Mouse (Mus musculus) G1E (cell line): ENCODE results near the gene Cnih2. TPM values are rescaled to one million over a fixed set of nuclear protein-coding genes. Genes with fewer than 3 reads are reported as not detected.
A peak's percentile ranks its signal among the peaks of the same experiment; 100 is the strongest.
"Not testable (repeated sequence)": the region's sequence is repeated elsewhere in the genome, so short reads cannot be mapped to it uniquely, and the experiment has no call there.

ENCODE experiments used
- ATAC-seq: 2 replicates; pipeline ENCODE4 v1.8.0; 2016; ENCODE audit warnings: mild to moderate bottlenecking; ENCODE audit not compliant: insufficient number of reproducible peaks, poor library complexity, low FRiP score, severe bottlenecking; ENCODE audit errors: extremely low read depth
- DNase-seq: peaks from one replicate; pipeline ENCODE4 v3.0.0; 2012; ENCODE audit warnings: low spot score
- H3K27me3 ChIP-seq: 2 replicates; pipeline ENCODE4 v1.6.1; 2012; ENCODE audit warnings: mild to moderate bottlenecking, low read length, inconsistent platforms; ENCODE audit not compliant: insufficient read depth
- H3K36me3 ChIP-seq: replicated peaks from 2 replicates; pipeline ENCODE3; 2012; ENCODE audit warnings: mild to moderate bottlenecking, inconsistent platforms
- H3K4me1 ChIP-seq: 2 replicates; pipeline ENCODE4 v1.6.1; 2012; ENCODE audit warnings: low read depth, low read length, inconsistent platforms, mixed read lengths; ENCODE audit not compliant: insufficient read depth
- H3K4me3 ChIP-seq: 2 replicates; pipeline ENCODE4 v1.5.1; 2012; ENCODE audit warnings: low read depth, mild to moderate bottlenecking, inconsistent platforms, low read length, moderate library complexity, mixed read lengths
- H3K9me3 ChIP-seq: replicated peaks from 2 replicates; pipeline ENCODE4 v1.6.1; 2012; ENCODE audit warnings: inconsistent platforms
- CTCF ChIP-seq: IDR thresholded peaks from 2 replicates; pipeline ENCODE4 v1.5.1; 2012; ENCODE audit warnings: low read depth, low read length, inconsistent platforms, mixed read lengths
- GATA1 ChIP-seq: IDR thresholded peaks from 2 replicates; pipeline ENCODE4 v1.6.1; 2012; ENCODE audit warnings: borderline replicate concordance, low read length, inconsistent platforms, mixed read lengths
- GATA2 ChIP-seq: IDR thresholded peaks from 2 replicates; pipeline ENCODE4 v1.6.1; 2012; ENCODE audit warnings: low read depth, low read length, inconsistent platforms, borderline replicate concordance
- POLR2AphosphoS5 ChIP-seq: IDR thresholded peaks from 2 replicates; pipeline ENCODE4 v1.6.1; 2012; ENCODE audit warnings: low read depth, low read length, inconsistent platforms; ENCODE audit not compliant: insufficient replicate concordance
- TAL1 ChIP-seq: conservative IDR thresholded peaks from 2 replicates; pipeline ENCODE4 v1.6.1; 2012; ENCODE audit warnings: low read depth, low read length, inconsistent platforms, mixed read lengths
- polyA plus RNA-seq: library from polyadenylated mRNA; stranded (reverse); fragments of >175 nt; gene quantifications from 2 replicates; pipeline ENCODE4 v1.2.3, GENCODE M21; 2012
- total RNA-seq, 2 experiments: library from RNA; stranded (forward) in 1 of 2; stranded (reverse) in 1 of 2; fragments of 200-1000 nt in 1 of 2; fragments of >200 nt in 1 of 2; fragmentation: Nextera tagmentation in 1 of 2; gene quantifications; 2 replicates each; pipeline ENCODE4 v1.2.3; 2014 to 2017

Cnih2 gene
- total and polyA plus RNA-seq, 3 experiments: 1.6 to 2.1 TPM; not detected in 1

DNA sequence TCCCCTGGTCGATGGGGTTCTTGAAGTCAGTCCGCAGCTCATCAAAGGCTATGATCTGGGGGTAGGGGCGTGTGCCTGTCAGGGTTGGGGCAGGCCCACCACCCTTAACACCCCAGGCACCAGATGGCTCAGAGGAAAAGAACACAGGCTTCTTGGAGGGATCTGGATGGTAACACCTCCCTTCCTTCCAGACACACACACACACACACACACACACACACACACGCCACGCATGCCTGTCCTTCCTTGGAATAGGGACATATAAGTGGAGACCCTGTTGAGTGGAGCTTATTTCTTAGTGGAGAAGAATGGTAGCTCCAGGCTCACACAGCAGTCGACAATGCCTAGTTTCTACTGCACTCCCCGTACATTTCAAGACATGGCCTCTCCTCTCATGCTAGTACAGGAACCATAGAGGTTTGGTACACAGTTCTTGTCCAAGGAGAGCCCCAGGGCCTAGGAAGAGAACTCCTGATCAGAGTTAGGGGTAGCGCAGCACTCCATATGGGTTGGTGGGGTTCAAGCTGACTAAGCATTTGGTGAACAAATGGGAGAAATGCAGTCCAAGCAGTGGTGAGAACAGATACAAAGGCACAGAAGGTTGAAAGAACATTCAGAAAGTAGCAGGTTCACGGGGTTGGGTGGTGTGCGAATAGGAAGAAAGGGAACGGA lies 3.4 kb downstream of the Cnih2 start:
- H3K4me3 ChIP-seq: no peak overlapping the region
- H3K4me1 ChIP-seq: peaks cover 47% of the 10 kb centered on the region
- H3K36me3 ChIP-seq: peaks cover 55% of the 10 kb centered on the region
- DNase-seq (no peak), ATAC-seq (no peak)
- no peaks in the 10 kb centered on the region for H3K9me3 ChIP-seq
- H3K27me3 ChIP-seq: peaks cover 17% of the 10 kb centered on the region
- TF ChIP-seq CTCF: no peak
- TF ChIP-seq GATA2: no peak
- TF ChIP-seq TAL1: no peak
- TF ChIP-seq POLR2AphosphoS5: no peak
- no peak for TF ChIP-seq GATA1

DNA sequence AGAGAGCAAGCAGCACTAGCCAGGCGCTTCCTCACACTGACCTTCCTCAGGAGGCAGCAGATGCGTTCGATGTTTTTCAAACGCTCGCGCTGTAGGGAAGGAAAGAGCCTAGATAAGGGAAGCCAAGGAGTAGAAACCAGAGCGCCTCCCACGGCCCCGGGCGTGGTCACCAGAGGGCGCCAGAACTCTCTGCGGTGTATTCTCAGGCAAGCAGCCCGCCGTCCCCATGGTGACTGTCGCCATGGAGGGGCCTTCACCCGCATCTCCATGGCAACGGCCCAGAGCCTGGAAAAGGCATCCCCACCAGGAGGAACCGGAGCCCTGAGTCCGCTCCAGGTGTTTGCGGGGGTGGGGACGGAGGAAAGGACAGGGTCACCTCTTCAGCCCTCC lies 4.1 kb downstream of the Cnih2 start:
- peaks cover 17% of the 10 kb centered on the region for H3K27me3 ChIP-seq
- DNase-seq: peak; percentile 82
- H3K36me3 ChIP-seq: peaks cover 55% of the 10 kb centered on the region
- H3K4me1 ChIP-seq: peaks cover 48% of the 10 kb centered on the region
- H3K4me3 ChIP-seq: no peak overlapping the region
- ATAC-seq: peak; percentile 66
- TF ChIP-seq GATA2: no peak
- peak; percentile 64 for TF ChIP-seq CTCF
- H3K9me3 ChIP-seq: no peaks in the 10 kb centered on the region

DNA sequence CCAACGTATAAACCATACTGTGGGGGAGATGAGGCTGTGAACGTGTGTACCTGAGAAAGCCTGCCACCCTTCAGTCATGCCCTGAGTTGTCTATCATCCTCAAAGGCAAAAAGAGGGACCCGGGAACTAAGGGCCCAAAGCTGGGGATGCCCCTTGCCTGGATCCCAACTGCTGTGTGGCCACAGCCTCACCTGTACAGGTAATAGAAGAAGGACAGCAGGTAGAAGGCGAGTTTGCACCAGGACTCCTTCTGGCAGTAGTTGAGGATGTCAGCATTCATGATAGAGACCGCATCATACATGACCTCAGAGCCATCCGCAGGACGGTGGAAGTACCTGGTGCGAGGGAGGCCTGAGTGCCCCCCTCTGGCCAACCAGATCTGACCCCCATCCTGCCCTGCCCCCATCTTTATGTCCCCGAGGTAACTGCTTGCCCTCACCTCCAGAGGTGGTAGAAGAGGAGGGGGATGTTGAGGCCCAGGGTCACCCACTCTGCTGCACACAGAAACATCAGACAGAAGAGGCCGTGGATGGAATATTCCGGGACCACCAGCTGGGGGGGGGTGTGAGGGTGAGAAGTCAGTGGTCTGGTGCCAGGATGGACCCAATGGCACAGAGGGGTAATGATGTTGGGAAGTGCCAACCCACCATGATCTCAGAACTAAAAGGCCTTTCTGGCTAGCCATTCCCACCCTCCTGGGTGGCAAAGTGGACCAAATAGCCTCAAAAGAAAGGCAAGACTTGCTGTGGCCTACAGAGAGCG lies 4.7 kb downstream of the Cnih2 start:
- no peak overlapping the region for H3K4me3 ChIP-seq

DNA sequence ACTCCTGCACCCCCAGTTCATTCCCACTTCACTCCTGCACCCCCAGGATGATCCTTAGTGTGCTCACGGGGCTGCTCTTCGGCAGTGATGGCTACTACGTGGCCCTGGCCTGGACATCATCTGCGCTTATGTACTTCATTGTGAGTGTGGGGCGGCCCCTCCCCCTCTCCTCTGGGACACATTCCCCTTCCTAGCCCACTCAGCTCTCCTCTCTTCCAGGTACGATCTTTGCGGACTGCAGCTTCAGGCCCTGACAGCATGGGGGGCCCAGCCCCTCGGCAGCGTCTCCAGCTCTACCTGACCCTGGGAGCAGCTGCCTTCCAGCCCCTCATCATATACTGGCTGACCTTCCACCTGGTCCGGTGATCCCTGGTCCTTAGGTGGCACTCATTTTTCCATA lies 6.2 kb downstream of the Cnih2 start:
- Histone ChIP-seq H3K4me1 (peaks cover 48% of the 10 kb centered on the region), H3K36me3 (peaks cover 50% of the 10 kb centered on the region), H3K4me3 (no peak overlapping the region), H3K9me3 (no peaks in the 10 kb centered on the region), H3K27me3 (peaks cover 12% of the 10 kb centered on the region)
- DNase-seq: no peak
- TF ChIP-seq GATA2 (no peak), TAL1 (no peak), POLR2AphosphoS5 (no peak), GATA1 (no peak), CTCF (no peak)
- ATAC-seq: no peak

More for the DNA sequence above, 4.7 kb downstream of the Cnih2 start:
- Histone ChIP-seq H3K27me3 (peaks cover 17% of the 10 kb centered on the region), H3K9me3 (no peaks in the 10 kb centered on the region), H3K4me1 (peaks cover 49% of the 10 kb centered on the region), H3K36me3 (peaks cover 51% of the 10 kb centered on the region)
- ATAC-seq (no peak), DNase-seq (no peak)
- TF ChIP-seq CTCF (no peak), POLR2AphosphoS5 (no peak), GATA1 (no peak), GATA2 (no peak), TAL1 (no peak)

DNA sequence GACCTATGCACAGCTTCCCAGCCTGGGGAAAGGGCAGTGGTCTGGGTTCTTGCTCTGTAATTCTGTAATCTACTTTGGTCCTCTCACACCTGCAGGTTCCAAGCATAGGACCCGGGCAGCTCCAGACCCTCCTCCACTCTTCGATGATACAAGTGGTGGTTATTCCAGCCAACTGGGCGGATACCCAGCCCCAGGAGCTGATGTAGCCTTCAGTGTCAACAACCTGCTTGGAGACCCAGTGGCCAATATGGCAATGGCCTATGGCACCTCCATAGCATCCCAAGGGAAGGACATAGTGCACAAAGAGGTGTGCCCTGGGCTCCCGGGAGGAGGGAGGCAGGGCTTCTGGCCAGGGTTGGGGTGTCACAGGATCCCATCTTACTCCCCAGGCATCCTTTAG lies 9.0 kb downstream of the Cnih2 start:
- Histone ChIP-seq H3K36me3 (peaks cover 50% of the 10 kb centered on the region), H3K4me3 (peak overlapping the region; percentile 98; the same call in 1 of the 2 replicates), H3K4me1 (peaks cover 38% of the 10 kb centered on the region), H3K9me3 (no peaks in the 10 kb centered on the region), H3K27me3 (peaks cover 10% of the 10 kb centered on the region)
- DNase-seq (no peak), ATAC-seq (no peak)
- TF ChIP-seq GATA1 (no peak), GATA2 (no peak), CTCF (no peak), POLR2AphosphoS5 (no peak), TAL1 (no peak)

DNA sequence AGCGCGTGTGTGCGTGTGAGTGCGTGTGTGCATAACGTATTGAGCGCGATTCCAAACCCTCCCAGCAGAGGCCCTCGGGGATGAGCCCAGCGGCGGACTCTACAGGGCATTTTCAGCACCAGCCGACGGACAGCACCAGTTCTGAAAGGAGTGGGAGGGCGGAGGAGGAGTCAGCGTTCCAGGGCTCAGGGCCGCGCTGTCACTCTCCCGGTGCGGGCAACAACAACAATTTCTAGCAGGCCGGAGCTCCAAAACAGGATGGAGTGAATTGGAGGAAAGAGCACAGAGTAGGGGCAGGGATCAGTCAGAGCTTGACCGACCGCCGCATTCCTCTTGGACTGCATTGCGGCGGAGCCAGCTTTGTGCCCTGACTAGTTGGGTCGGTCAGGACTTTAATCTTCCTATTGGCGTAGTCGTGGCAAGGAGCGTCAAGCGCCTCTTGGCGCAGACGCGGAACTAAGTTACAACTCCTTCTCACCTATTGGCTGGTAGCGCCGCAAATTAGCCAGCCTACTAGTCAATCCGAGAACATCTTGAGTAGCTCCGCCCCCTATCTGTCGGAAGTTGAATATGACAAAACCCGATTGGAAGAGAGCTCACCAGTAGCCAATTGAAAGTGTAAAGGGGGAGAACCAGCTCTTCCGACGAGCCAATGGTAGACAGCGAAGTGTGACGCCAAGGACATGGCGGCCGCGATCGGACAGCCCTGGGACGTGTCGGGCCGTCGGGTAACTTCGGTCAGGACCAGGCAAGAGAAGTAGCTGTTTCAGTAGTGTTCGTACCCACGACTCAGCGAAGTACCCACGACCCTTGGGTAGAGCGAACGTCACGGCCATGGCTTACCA lies 10.2 kb downstream of the Cnih2 start, which contains the start of gene Yif1a:
Yif1a (plus strand) TSS at position 655 of the 845 bp plus-strand sequence.
- peaks cover 39% of the 10 kb centered on the region for H3K36me3 ChIP-seq
- ATAC-seq (peak; percentile 90), DNase-seq (peak; percentile 98)
- H3K4me1 ChIP-seq: peaks cover 28% of the 10 kb centered on the region
- TF ChIP-seq GATA1 (no peak), CTCF (0 out of 2 replicates have a peak, but pooled peaks have one; percentile 14)
- H3K27me3 ChIP-seq: peaks cover 15% of the 10 kb centered on the region
- no peaks in the 10 kb centered on the region for H3K9me3 ChIP-seq
- H3K4me3 ChIP-seq: peak within 1 kb of the TSS; percentile 98

DNA sequence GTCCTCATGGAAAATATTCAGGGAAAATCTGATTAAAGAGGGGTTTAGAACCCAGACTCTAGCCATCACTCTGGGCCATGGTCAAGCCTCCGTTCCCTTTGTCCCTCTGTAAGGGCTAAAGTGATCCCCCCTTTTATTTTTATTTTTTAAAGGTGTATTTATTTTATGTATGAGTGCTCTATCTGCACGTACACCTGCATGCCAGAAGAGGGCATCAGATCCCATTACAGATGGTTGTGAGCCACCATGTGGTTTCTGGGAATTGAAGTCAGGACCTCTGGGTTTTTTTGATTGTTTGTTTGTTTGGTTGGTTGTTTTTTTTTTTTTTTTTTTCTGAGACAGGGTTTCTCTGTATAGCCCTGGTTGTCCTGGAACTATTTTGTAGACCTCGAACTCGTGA lies 11.8 kb downstream of the Cnih2 start:
- not testable (repeated sequence) for H3K4me3 ChIP-seq, H3K9me3 ChIP-seq, ATAC-seq, DNase-seq
- Histone ChIP-seq H3K4me1 (peaks cover 34% of the 10 kb centered on the region), H3K27me3 (peaks cover 27% of the 10 kb centered on the region), H3K36me3 (peaks cover 24% of the 10 kb centered on the region)
